Comparison of ENCODE assay signal across 18 mouse cellular contexts in the genomic region with DNA sequence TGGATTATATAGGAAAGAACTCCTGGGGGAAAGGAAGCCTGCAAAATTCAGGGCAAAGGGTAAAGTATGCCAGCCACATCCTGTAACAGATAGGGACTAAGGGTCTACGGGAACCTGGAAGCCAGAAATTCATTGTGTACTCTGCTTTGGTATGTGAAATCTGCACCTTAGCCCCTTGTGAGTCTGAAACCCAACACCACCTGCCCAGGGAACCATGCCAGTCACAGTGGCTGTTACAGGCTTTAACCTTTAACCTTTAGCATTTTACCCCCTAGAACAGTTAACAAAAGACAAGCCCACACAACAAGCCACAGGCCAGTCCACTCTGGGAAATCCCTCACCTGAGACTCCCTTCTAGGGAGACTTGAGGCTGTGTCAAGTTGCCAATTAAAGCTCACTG. TPM values are rescaled to one million over a fixed set of nuclear protein-coding genes. Genes with fewer than 3 reads are reported as not detected.
DNase-seq lines count a peak whose midpoint lies in the region; ATAC-seq and TF ChIP-seq lines count a peak whose summit lies in the region.
"Had no signal": no experiment of that assay in that cellular context is flagged by ENCODE, and none has a peak within 500 bp of the region (broad histone marks: within the 10 kb centered on the region; RNA-seq: fewer than 3 reads in every experiment).

No protein-coding gene starts in this region.

- no peak overlapping the region for H3K27ac ChIP-seq in kidney, adult 2 months (ENCODE audit: insufficient read depth, low read depth, low read length)
- H3K27ac ChIP-seq in midbrain, embryonic 10.5 days (replicated peaks) = 0 out of 2 replicates have a peak overlapping the region, but pooled peaks have one; percentile 38
- no peak overlapping the region for H3K27ac ChIP-seq in midbrain, embryonic 14.5 days (replicated peaks; ENCODE audit: low read depth, low read length)
- H3K27ac ChIP-seq: embryonic facial prominence, embryonic 13.5 days had no signal

- no peak overlapping the region for H3K4me2 ChIP-seq in midbrain, embryonic 14.5 days (ENCODE audit: low read length)
- H3K4me2 ChIP-seq: embryonic facial prominence, embryonic 13.5 days; heart, embryonic 15.5 days had no signal

- no peak for TF ChIP-seq CTCF in kidney, adult 2 months (conservative IDR thresholded peaks at IDR 0.05; ENCODE audit: insufficient read depth, insufficient read length, low read depth, low read length)

- no peak overlapping the region for H3K4me3 ChIP-seq in kidney, adult 2 months (ENCODE audit: insufficient read depth, low read depth, low read length)
- H3K4me3 ChIP-seq in midbrain, embryonic 10.5 days = no peak overlapping the region
- H3K4me3 ChIP-seq in midbrain, embryonic 14.5 days (replicated peaks; ENCODE audit: low read depth, low read length) = no peak overlapping the region
- H3K4me3 ChIP-seq: embryonic facial prominence, embryonic 13.5 days; heart, embryonic 15.5 days; megakaryocyte, embryonic 14.5 days had no signal

- H3K27me3 ChIP-seq in kidney, adult 2 months (replicated peaks; ENCODE audit: control insufficient read depth, insufficient read depth, low read length) = no peaks in the 10 kb centered on the region
- no peaks in the 10 kb centered on the region; the same call in 1 of the 2 replicates for H3K27me3 ChIP-seq in midbrain, embryonic 10.5 days (ENCODE audit: low read depth, poor library complexity, severe bottlenecking)
- H3K27me3 ChIP-seq in midbrain, embryonic 14.5 days (ENCODE audit: control insufficient read depth, insufficient read depth, low read length) = no peaks in the 10 kb centered on the region
- H3K27me3 ChIP-seq: embryonic facial prominence, embryonic 13.5 days; heart, embryonic 15.5 days; Patski had no signal

- WGBS in kidney, adult 2 months = 65% methylated on average over 1 of the region's 1 CpGs
- WGBS in midbrain, embryonic 10.5 days = 64% methylated on average over 1 of the region's 1 CpGs
- WGBS in midbrain, embryonic 14.5 days = 48% methylated on average over 1 of the region's 1 CpGs

- no peak for TF ChIP-seq POLR2A in kidney, adult 2 months (IDR thresholded peaks at IDR 0.05; ENCODE audit: low read depth, low read length)

- no peak for ATAC-seq in midbrain, embryonic 14.5 days (ENCODE audit: low FRiP score, low TSS enrichment)
- ATAC-seq in megakaryocyte, adult 5-6 weeks (ENCODE audit: poor library complexity, severe bottlenecking) = no peak
- ATAC-seq: activated CD4-positive, CD25-positive, alpha-beta regulatory T cell, adult 4 months; forebrain, embryonic 16.5 days; Patski had no signal

- H3K4me1 ChIP-seq in kidney, adult 2 months (ENCODE audit: control insufficient read depth, insufficient read depth, low read length) = no peaks in the 10 kb centered on the region; the same call in 1 of the 2 replicates
- peaks cover 38% of the 10 kb centered on the region for H3K4me1 ChIP-seq in midbrain, embryonic 10.5 days
- no peaks in the 10 kb centered on the region for H3K4me1 ChIP-seq in midbrain, embryonic 14.5 days (ENCODE audit: control insufficient read depth, insufficient read depth, low read length)

- H3K9me3 ChIP-seq in midbrain, embryonic 10.5 days (replicated peaks) = no peaks in the 10 kb centered on the region
- H3K9me3 ChIP-seq in midbrain, embryonic 14.5 days (ENCODE audit: control insufficient read depth, low read length) = no peaks in the 10 kb centered on the region
- H3K9me3 ChIP-seq: embryonic facial prominence, embryonic 13.5 days; heart, embryonic 15.5 days had no signal

- H3K36me3 ChIP-seq in kidney, adult 2 months (ENCODE audit: control insufficient read depth, insufficient read depth, low read length) = no peaks in the 10 kb centered on the region
- H3K36me3 ChIP-seq in midbrain, embryonic 10.5 days = no peaks in the 10 kb centered on the region
- H3K36me3 ChIP-seq in midbrain, embryonic 14.5 days (ENCODE audit: control insufficient read depth, insufficient read depth, low read length) = no peaks in the 10 kb centered on the region
- H3K36me3 ChIP-seq: embryonic facial prominence, embryonic 13.5 days; heart, embryonic 15.5 days had no signal

- H3K9ac ChIP-seq in midbrain, embryonic 14.5 days (replicated peaks; ENCODE audit: low read length) = no peak overlapping the region
- H3K9ac ChIP-seq: embryonic facial prominence, embryonic 13.5 days; heart, embryonic 15.5 days had no signal

- peak; percentile 53 for DNase-seq in kidney, adult 2 months
- no peak for DNase-seq in kidney, adult 18-20 months
- DNase-seq in midbrain, embryonic 10.5 days (ENCODE audit: low spot score) = no peak
- no peak for DNase-seq in midbrain, embryonic 14.5 days
- DNase-seq in kidney, postnatal 14 days = peak; percentile 27
- no peak for DNase-seq in frontal cortex, adult 2 months (ENCODE audit: extremely low spot score in 1 of 2, low spot score in 1 of 2)
- DNase-seq: cerebellum, postnatal 36 days; heart, adult 18-20 months; layer of hippocampus, adult 9-11 months; right cerebral cortex, adult 18-20 months; thymus, adult 18-20 months had no signal

RNA-seq across cellular contexts. Expression of a gene that starts 38.6 kb away (rescaled TPM):
- 8,110 and 8,726 TPM in 2 replicates for polyA plus RNA-seq in kidney, adult 2 months (2012; rRNA removed)
- polyA plus RNA-seq in midbrain, embryonic 10.5 days (2016; fragmentation: Nextera tagmentation; extraction: Ambion mirVana) = 1,350 and 1,398 TPM in 2 replicates
- polyA plus RNA-seq in midbrain, embryonic 14.5 days (2014; fragmentation: Nextera tagmentation; extraction: Ambion mirVana) = 1,308 and 1,477 TPM in 2 replicates
- 1,271 and 1,296 TPM in 2 replicates for total RNA-seq in megakaryocyte, adult 5-6 weeks (2015)
- 513 and 615 TPM in 2 replicates for total RNA-seq in megakaryocyte, adult 5-6 weeks (2017)
- 3,721 and 5,002 TPM in 2 replicates for polyA plus RNA-seq in frontal cortex, adult 2 months (2012; rRNA removed)

RNA-seq across cellular contexts. Expression of a gene that starts 42.5 kb away (rescaled TPM):
- 3.9 and 4.7 TPM in 2 replicates for polyA plus RNA-seq in kidney, adult 2 months (2012; rRNA removed)
- polyA plus RNA-seq in midbrain, embryonic 10.5 days (2016; fragmentation: Nextera tagmentation; extraction: Ambion mirVana) = 142 and 150 TPM in 2 replicates
- polyA plus RNA-seq in midbrain, embryonic 14.5 days (2014; fragmentation: Nextera tagmentation; extraction: Ambion mirVana) = 18.1 and 21.7 TPM in 2 replicates
- 204 and 205 TPM in 2 replicates for total RNA-seq in megakaryocyte, adult 5-6 weeks (2015)
- 85.5 and 116 TPM in 2 replicates for total RNA-seq in megakaryocyte, adult 5-6 weeks (2017)
- polyA plus RNA-seq in frontal cortex, adult 2 months (2012; rRNA removed) = 23.8 and 27.2 TPM in 2 replicates

RNA-seq across cellular contexts. Expression of a gene that starts 59.6 kb away (rescaled TPM):
- 0.33 and 0.38 TPM in 2 replicates for polyA plus RNA-seq in kidney, adult 2 months (2012; rRNA removed)
- 1.4 and 2.0 TPM in 2 replicates for polyA plus RNA-seq in midbrain, embryonic 10.5 days (2016; fragmentation: Nextera tagmentation; extraction: Ambion mirVana)
- polyA plus RNA-seq in midbrain, embryonic 14.5 days (2014; fragmentation: Nextera tagmentation; extraction: Ambion mirVana) = 2.1 and 2.5 TPM in 2 replicates
- total RNA-seq in megakaryocyte, adult 5-6 weeks (2015) = not detected in 2 replicates
- not detected in 2 replicates for total RNA-seq in megakaryocyte, adult 5-6 weeks (2017)
- 0.59 and 0.74 TPM in 2 replicates for polyA plus RNA-seq in frontal cortex, adult 2 months (2012; rRNA removed)
- polyA plus RNA-seq: activated CD4-positive, CD25-positive, alpha-beta regulatory T cell, adult 4 months; Patski had no signal

RNA-seq across cellular contexts. Expression of a gene that starts 59.7 kb away (rescaled TPM):
- polyA plus RNA-seq in kidney, adult 2 months (2012; rRNA removed) = 66.0 and 90.9 TPM in 2 replicates
- polyA plus RNA-seq in midbrain, embryonic 10.5 days (2016; fragmentation: Nextera tagmentation; extraction: Ambion mirVana) = 34.6 and 35.6 TPM in 2 replicates
- polyA plus RNA-seq in midbrain, embryonic 14.5 days (2014; fragmentation: Nextera tagmentation; extraction: Ambion mirVana) = 13.3 and 19.2 TPM in 2 replicates
- total RNA-seq in megakaryocyte, adult 5-6 weeks (2015) = 3.1 and 5.6 TPM in 2 replicates
- 7.1 and 11.8 TPM in 2 replicates for total RNA-seq in megakaryocyte, adult 5-6 weeks (2017)
- 11.3 and 13.6 TPM in 2 replicates for polyA plus RNA-seq in frontal cortex, adult 2 months (2012; rRNA removed)

Comparison
In these comparisons a context has a peak if more than half of its experiments do, and no peak if none do; other contexts are left out.
1. DNase-seq: peak in kidney, adult 2 months (single experiment) and kidney, postnatal 14 days (single experiment); none in kidney, adult 18-20 months (single experiment), midbrain, embryonic 10.5 days (single experiment), midbrain, embryonic 14.5 days (single experiment) and frontal cortex, adult 2 months (0 of 2).